Mouse (Mus musculus) hindbrain, postnatal 0 days (tissue): ENCODE data around the gene Gm17428. TPM values are rescaled to one million over a fixed set of nuclear protein-coding genes. Genes with fewer than 3 reads are reported as not detected.

Experiments
- ATAC-seq: fragments of 200-750 bp; cut with Nextera tagmentation; 2 replicates; pipeline ENCODE4 v1.8.0; 2017; ENCODE audit warnings: mild to moderate bottlenecking, moderate TSS enrichment, moderate library complexity
- DNase-seq: peaks from one replicate; pipeline ENCODE4 v3.0.0-alpha.2; 2015; ENCODE audit warnings: low spot score
- H3K27ac ChIP-seq: fragments of 300-500 bp; sonication (generic); 2 replicates; pipeline ENCODE4 v1.5.1; 2014; ENCODE audit warnings: mild to moderate bottlenecking
- H3K27me3 ChIP-seq: fragments of 300-500 bp; sonication (generic); 2 replicates; pipeline ENCODE4 v1.6.1; 2014; ENCODE audit warnings: low read length, mixed read lengths; ENCODE audit not compliant: insufficient read depth
- H3K36me3 ChIP-seq: fragments of 300-500 bp; sonication (generic); 2 replicates; pipeline ENCODE4 v1.6.1; 2014; ENCODE audit warnings: low read length, mixed read lengths; ENCODE audit not compliant: insufficient read depth
- H3K4me1 ChIP-seq: fragments of 300-500 bp; sonication (generic); 2 replicates; pipeline ENCODE4 v1.6.1; 2014; ENCODE audit warnings: antibody characterized with exemption, low read length, mixed read lengths; ENCODE audit not compliant: insufficient read depth
- H3K4me2 ChIP-seq: fragments of 300-500 bp; sonication (generic); 2 replicates; pipeline ENCODE4 v1.6.1; 2014; ENCODE audit warnings: low read depth, mild to moderate bottlenecking, low read length, moderate library complexity, mixed read lengths
- H3K4me3 ChIP-seq: fragments of 300-500 bp; sonication (generic); 2 replicates; pipeline ENCODE4 v1.5.1; 2014; ENCODE audit warnings: low read length
- H3K9ac ChIP-seq: fragments of 300-500 bp; sonication (generic); replicated peaks from 2 replicates; pipeline ENCODE4 v1.6.1; 2014; ENCODE audit warnings: mild to moderate bottlenecking, low read length, moderate library complexity, mixed read lengths
- H3K9me3 ChIP-seq: fragments of 300-500 bp; sonication (generic); 2 replicates; pipeline ENCODE4 v1.6.1; 2016; ENCODE audit warnings: low read length, mixed read lengths
- CTCF ChIP-seq: IDR thresholded peaks from 2 replicates; pipeline ENCODE4 v1.5.1; 2016; ENCODE audit warnings: antibody characterized with exemption, control low read depth, low read depth
- WGBS: fragments of 180-500 bp; shearing (Covaris S2); extraction: QIAGEN DNeasy Blood & Tissue Kit; methylation state at CpG from one replicate; pipeline ENCODE4 v1.1.7; 2014; 5-methylcytosine and 5-hydroxymethylcytosine counted together
- polyA plus RNA-seq: library from polyadenylated mRNA; unstranded; fragments of >200 nt; fragmentation: Nextera tagmentation; extraction: Ambion mirVana; gene quantifications from 2 replicates; pipeline ENCODE4 v1.2.1, GENCODE M21; 2015
- total RNA-seq: library from RNA; depleted of rRNA; stranded (reverse); fragments of >200 nt; gene quantifications from 2 replicates; pipeline ENCODE4 v1.2.3, GENCODE M21; 2014; rRNA removed

Gm17428 gene
- total RNA-seq (not detected in 2 replicates), polyA plus RNA-seq (not detected in 2 replicates)

DNA sequence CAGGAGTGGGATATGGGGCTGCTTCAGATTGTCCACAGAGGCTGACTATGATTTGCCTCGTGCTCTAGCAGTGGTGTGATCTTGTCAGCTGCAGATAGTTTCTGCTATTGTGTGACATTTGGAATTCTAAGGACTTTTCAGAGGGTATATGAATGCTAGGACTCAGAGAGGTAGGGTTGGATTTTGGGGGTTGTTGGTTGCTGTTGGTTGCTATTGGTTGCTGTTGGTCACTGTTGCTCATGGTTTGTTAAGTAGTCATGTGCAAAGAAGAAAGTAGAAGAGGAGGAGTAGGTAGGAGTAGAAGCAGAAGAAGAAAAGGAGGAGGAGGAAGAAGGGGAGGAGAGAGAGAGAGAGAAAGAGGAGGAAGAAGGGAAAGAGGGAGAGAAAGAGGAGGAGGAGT, at the start of gene Gm17428:
Gm17428 (plus strand) TSS at position 301 of the 400 bp plus-strand sequence.
- no peak for DNase-seq
- Histone ChIP-seq H3K9ac (no peak within 1 kb of the TSS), H3K27me3 (no peaks in the 10 kb centered on the region), H3K4me3 (no peak within 1 kb of the TSS), H3K4me2 (no peak within 1 kb of the TSS), H3K4me1 (peaks cover 6% of the 10 kb centered on the region; the same call in 1 of the 2 replicates), H3K9me3 (no peaks in the 10 kb centered on the region), H3K27ac (no peak within 1 kb of the TSS), H3K36me3 (no peaks in the 10 kb centered on the region)
- ATAC-seq = no peak
- TF ChIP-seq CTCF = no peak
- 72% methylated on average over 1 of the region's 1 CpGs for WGBS

- Histone ChIP-seq H3K27ac (peak overlapping the region; percentile 95), H3K27me3 (no peaks in the 10 kb centered on the region), H3K4me2 (peak overlapping the region; percentile 98), H3K9ac (peak overlapping the region; percentile 78; the same call in 1 of the 2 replicates), H3K9me3 (no peaks in the 10 kb centered on the region), H3K36me3 (no peaks in the 10 kb centered on the region), H3K4me3 (no peak overlapping the region), H3K4me1 (peaks cover 22% of the 10 kb centered on the region; the same call in 1 of the 2 replicates)
- no peak for TF ChIP-seq CTCF
- WGBS = 27% methylated on average over 7 of the region's 7 CpGs
- ATAC-seq (no peak), DNase-seq (no peak)
Measured at GRCm38 (mm10) chr14:54927296-54927695, 49.4 kb upstream of the Gm17428 start.

- DNase-seq = no peak
- H3K9me3 ChIP-seq = no peaks in the 10 kb centered on the region
- WGBS = 65% methylated on average over 5 of the region's 5 CpGs
- H3K9ac ChIP-seq = no peak overlapping the region
- H3K27me3 ChIP-seq = no peaks in the 10 kb centered on the region
- no peak overlapping the region for H3K27ac ChIP-seq
- ATAC-seq = no peak
- no peaks in the 10 kb centered on the region for H3K36me3 ChIP-seq
- TF ChIP-seq CTCF = no peak
- H3K4me2 ChIP-seq = no peak overlapping the region
- no peak overlapping the region for H3K4me3 ChIP-seq
- H3K4me1 ChIP-seq = peaks cover 27% of the 10 kb centered on the region; the same call in 1 of the 2 replicates
Measured at GRCm38 (mm10) chr14:54929801-54930200, 46.9 kb upstream of the Gm17428 start.

DNA sequence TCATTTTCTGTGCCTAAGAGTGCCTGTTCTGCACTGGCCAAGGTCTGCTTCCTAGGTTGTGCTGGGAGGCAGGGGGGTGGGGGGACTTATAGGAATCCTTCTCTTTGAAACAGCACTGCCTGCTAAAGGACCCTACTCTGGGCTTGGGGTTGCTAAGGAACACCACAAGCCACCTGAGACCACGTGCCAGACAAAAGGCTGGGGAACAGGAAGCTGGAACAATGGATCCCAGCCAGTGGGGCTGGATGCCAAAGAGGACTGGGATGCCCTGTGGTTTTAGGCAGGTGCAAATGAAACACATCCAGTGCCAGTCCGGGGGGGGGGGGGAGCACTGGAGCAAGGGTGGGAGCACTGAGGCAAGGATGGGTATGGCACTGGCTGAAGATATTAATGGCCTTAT, 46.3 kb upstream of the Gm17428 start:
- peaks cover 26% of the 10 kb centered on the region; the same call in 1 of the 2 replicates for H3K4me1 ChIP-seq
- no peak for ATAC-seq
- peak; percentile 55 for DNase-seq

GRCm38 (mm10) chr14:54932645-54933150, 44.0 kb upstream of the Gm17428 start, which contains the start of gene Il25:
TSS of gene Il25 (plus strand) at chr14:54932695.
- DNase-seq (peak; percentile 69), ATAC-seq (no peak)
- Histone ChIP-seq H3K27me3 (no peaks in the 10 kb centered on the region), H3K9me3 (no peaks in the 10 kb centered on the region), H3K4me3 (no peak within 1 kb of the TSS), H3K27ac (no peak within 1 kb of the TSS), H3K9ac (0 out of 2 replicates have a peak within 1 kb of the TSS, but pooled peaks have one; percentile 10), H3K36me3 (no peaks in the 10 kb centered on the region), H3K4me1 (peaks cover 11% of the 10 kb centered on the region; the same call in 1 of the 2 replicates), H3K4me2 (peak within 1 kb of the TSS; percentile 16; the same call in 1 of the 2 replicates)
- WGBS = 35% methylated on average over 6 of the region's 6 CpGs
- TF ChIP-seq CTCF = no peak

More for the DNA sequence above, 46.3 kb upstream of the Gm17428 start:
- Histone ChIP-seq H3K36me3 (no peaks in the 10 kb centered on the region), H3K9me3 (no peaks in the 10 kb centered on the region), H3K9ac (no peak overlapping the region), H3K27me3 (no peaks in the 10 kb centered on the region), H3K27ac (no peak overlapping the region), H3K4me2 (no peak overlapping the region), H3K4me3 (no peak overlapping the region)
- 10% methylated on average over 2 of the region's 2 CpGs for WGBS
- no peak for TF ChIP-seq CTCF

GRCm38 (mm10) chr14:54935904-54936830, 40.6 kb upstream of the Gm17428 start, which contains the start of gene Cmtm5:
TSS of gene Cmtm5 (plus strand) at chr14:54936261.
- ATAC-seq (peak; percentile 93), DNase-seq (peak; percentile 83)
- Histone ChIP-seq H3K4me2 (peak within 1 kb of the TSS; percentile 31; the same call in 1 of the 2 replicates), H3K27me3 (no peaks in the 10 kb centered on the region), H3K4me1 (peaks cover 6% of the 10 kb centered on the region; the same call in 1 of the 2 replicates), H3K9ac (peak within 1 kb of the TSS; percentile 43), H3K4me3 (no peak within 1 kb of the TSS), H3K27ac (peak within 1 kb of the TSS; percentile 85), H3K36me3 (no peaks in the 10 kb centered on the region), H3K9me3 (no peaks in the 10 kb centered on the region)
- peak; percentile 60 for TF ChIP-seq CTCF
- 16% methylated on average over 8 of the region's 8 CpGs for whole genome bisulfite sequencing
